Mouse (Mus musculus) Patski (cell line): Measurements from ENCODE around the gene Shroom3. TPM values are rescaled to one million over a fixed set of nuclear protein-coding genes. Genes with fewer than 3 reads are reported as not detected.
A peak's percentile ranks its signal among the peaks of the same experiment; 100 is the strongest.

ENCODE experiments used
- ATAC-seq: fragments of 100-300 bp; one replicate; pipeline ENCODE4 v1.8.0; 2021
- CTCF ChIA-PET: fragments of 350-600 bp; sonication (Branson Sonifier 250); formaldehyde crosslinking; loops from one replicate; lab custom pipeline; 2022; ENCODE audit warnings: inconsistent platforms; lab: Charles Lee
- POLR2A ChIA-PET: fragments of 350-600 bp; sonication (Branson Sonifier 250); formaldehyde crosslinking; loops from one replicate; lab custom pipeline; 2022; ENCODE audit warnings: antibody characterized with exemption, inconsistent platforms; lab: Charles Lee
- DNase-seq: peaks from one replicate; pipeline ENCODE4 v3.0.0-alpha.2; 2011; ENCODE audit warnings: low read depth, low spot score
- H3K27me3 ChIP-seq: fragments of 371-371 bp; one replicate; pipeline ENCODE4 v1.5.1; 2021
- CTCF ChIP-seq: fragments of 100-300 bp; IDR thresholded peaks from one replicate; pipeline ENCODE4 v1.5.1; 2021
- in situ Hi-C: fragments of 300-500 bp; cut with MboI; formaldehyde crosslinking; loops from 3 replicates; pipeline ENCODE4 v1.11.1; 2018; ENCODE audit warnings: low pct_unique_long_range_greater_than_20kb, mixed read lengths
- polyA plus RNA-seq: library from polyadenylated mRNA; unstranded; gene quantifications from one replicate; pipeline ENCODE4 v1.2.3, GENCODE M21; 2021

Gene Shroom3
- polyA plus RNA-seq, 1 experiment from 2014 or later = 206 TPM

- POLR2A ChIA-PET = interaction anchor here (0.6 to 1.2 kb wide), 2 partner anchors 273 to 405 kb away, joined by 4 to 5 read pairs; no protein-coding TSS in a partner anchor
- ATAC-seq = no peak
- in situ Hi-C loops = no loop called here
- DNase-seq = no peak
- H3K27me3 ChIP-seq = no peaks in the 10 kb centered on the region
- CTCF ChIA-PET = interaction anchor here (1.8 to 3.2 kb wide), 3 partner anchors 8 to 34 kb away, joined by 6 to 12 read pairs (median 8); no protein-coding TSS in a partner anchor
- peak; percentile 37 for TF ChIP-seq CTCF
Measured at GRCm38 (mm10) chr5:92693744-92694143, 10.5 kb downstream of the Shroom3 start.

DNA sequence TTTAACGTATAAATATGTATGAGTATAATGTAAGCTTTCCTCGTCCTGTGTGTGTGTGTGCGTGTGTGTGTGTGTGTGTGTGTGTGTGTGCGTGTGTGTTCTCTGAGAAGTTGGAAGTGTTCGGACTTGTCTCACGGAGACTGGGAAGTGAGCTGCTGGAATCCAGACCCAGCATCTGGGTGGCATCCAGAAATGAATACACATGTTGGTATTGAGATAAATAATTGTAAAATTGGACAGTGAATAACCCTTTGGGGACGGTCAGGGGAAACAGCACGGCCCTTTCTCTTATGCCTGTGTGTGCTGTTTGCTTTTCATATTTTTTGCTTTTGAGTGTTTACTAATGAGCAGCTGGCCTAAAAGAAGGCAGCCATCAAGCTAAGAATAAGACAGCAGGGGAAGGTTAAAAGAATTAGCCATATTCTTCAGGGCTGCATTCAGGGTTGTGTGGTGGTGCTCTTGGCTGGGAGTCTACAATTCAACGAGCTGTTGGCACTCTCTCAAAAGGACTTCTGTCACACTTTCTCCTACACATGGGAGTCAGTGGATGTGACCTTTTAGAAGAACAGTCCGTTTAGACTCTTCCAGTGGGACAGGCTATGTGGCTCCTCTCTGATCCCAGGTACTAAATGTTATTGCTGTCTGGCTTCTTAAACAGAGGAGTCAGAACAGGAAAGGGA is 11.2 kb downstream of the Shroom3 start:
- ATAC-seq = no peak
- in situ Hi-C loops = no loop called here
- ChIA-PET CTCF (interaction anchor here (2.0 to 3.4 kb wide), 3 partner anchors 9 to 36 kb away, joined by 6 to 24 read pairs (median 12); no protein-coding TSS in a partner anchor), POLR2A (interaction anchor here (1.2 kb wide), 1 partner anchor 404 kb away, joined by 4 read pairs; no protein-coding TSS in a partner anchor)
- H3K27me3 ChIP-seq = no peaks in the 10 kb centered on the region
- TF ChIP-seq CTCF = no peak
- DNase-seq = no peak

DNA sequence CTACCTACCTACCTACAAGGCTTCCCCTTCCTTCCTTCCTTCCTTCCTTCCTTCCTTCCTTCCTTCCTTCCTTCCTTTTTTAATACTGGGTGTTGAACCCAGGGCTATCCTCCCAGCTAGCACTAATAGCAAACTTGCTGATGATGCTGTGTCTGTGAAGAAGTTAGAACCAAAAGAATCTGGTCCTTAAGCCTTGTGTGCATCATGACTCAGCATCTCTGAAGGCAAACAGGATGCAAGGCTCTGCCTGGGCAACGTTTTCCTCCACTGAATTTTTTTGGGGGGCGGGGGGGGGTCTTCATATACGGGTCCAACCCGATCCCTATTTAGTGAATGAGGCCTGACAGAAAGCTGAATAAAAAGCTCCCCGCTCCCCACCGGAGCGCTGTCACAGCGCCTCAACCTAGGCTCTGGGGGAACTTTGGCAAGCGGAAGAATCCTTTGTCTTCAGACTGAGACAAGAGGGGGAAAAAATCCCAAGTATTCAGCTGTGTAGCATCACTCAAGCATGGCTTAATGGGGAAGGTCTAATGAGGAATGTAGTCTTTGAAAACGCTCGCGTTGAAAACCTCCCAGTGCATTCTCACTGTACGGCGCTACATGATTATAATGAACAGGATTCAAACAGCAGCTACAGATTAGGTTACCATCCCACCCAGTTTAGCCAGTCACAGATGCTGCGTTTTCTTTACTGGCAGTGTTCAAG is 15.0 kb downstream of the Shroom3 start:
- in situ Hi-C loops = no loop called here
- DNase-seq (peak; percentile 77), ATAC-seq (peak; percentile 87)
- TF ChIP-seq CTCF = peak; percentile 4
- no peaks in the 10 kb centered on the region for H3K27me3 ChIP-seq
- ChIA-PET POLR2A (interaction anchor here (0.7 to 2.9 kb wide), 6 partner anchors 9 to 227 kb away, joined by 3 to 13 read pairs (median 4); partner anchors contain the start of gene Shroom3), CTCF (interaction anchor here (0.5 to 3.1 kb wide), 6 partner anchors 10 to 272 kb away, joined by 3 to 17 read pairs (median 6); partner anchors contain the start of gene Shroom3)

DNA sequence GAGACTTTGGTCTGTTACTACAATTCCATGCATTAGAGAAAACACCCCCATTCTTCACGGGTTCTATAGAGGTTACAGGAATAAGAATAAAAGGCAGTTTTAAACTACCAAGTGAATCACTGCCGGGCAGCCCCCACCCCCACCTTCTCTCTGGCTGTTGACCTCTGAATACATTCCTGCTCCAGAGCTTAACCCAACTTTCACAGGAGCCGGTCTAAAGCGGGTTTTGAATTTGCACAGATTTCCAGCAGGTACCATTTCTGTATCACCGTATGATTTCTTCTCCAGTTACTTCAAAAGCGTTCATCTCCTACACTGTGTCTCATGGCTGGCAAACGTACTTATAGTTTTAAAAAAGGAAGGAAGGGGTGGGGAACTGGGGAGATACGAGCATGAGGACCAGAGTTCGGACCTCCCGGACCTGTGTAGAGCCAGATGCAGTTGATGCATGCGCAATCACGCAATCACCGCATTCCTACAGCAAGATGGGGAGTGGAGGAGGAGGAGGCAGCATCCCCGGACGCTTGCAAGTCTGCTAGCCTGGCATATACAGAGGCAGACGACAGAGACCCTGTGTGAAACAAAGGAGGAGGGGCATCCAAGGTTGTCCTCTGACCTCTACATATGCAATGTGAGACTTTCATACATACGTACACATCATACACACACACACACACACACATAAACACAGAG is 15.7 kb downstream of the Shroom3 start:
- ATAC-seq (peak; percentile 36), DNase-seq (no peak)
- in situ Hi-C loops = no loop called here
- CTCF ChIA-PET = interaction anchor here (0.5 to 3.1 kb wide), 5 partner anchors 9 to 207 kb away, joined by 3 to 17 read pairs (median 6); partner anchors contain the start of gene Shroom3
- no peak for TF ChIP-seq CTCF
- POLR2A ChIA-PET = interaction anchor here (0.8 to 2.9 kb wide), 6 partner anchors 9 to 30 kb away, joined by 3 to 13 read pairs (median 4); partner anchors contain the start of gene Shroom3
- H3K27me3 ChIP-seq = no peaks in the 10 kb centered on the region

DNA sequence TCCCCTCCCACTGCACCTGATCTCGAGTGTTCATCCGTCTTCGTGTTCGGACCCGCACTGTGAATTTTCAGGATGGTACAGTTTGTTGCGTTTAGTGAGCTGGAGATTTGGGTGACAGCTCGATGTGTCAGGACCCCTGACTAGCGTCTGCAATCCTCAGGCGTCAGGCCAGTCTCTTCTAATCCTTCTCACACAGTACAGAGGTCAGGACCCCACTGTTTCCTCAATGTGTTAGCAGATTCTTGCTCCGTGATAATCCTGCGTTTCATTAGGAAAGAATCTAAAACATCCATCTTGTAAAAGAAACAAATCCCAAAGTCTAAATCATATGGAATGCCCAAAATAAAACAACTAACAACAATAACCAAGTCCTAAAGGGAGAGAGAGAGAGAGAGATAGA is 18.5 kb downstream of the Shroom3 start:
- in situ Hi-C loops = no loop called here
- CTCF ChIA-PET = interaction anchor here (0.9 to 2.3 kb wide), 2 partner anchors 9 to 27 kb away, joined by 5 to 6 read pairs; no protein-coding TSS in a partner anchor
- no peak for TF ChIP-seq CTCF
- no peaks in the 10 kb centered on the region for H3K27me3 ChIP-seq
- POLR2A ChIA-PET = no interaction called here
- DNase-seq (no peak), ATAC-seq (no peak)

DNA sequence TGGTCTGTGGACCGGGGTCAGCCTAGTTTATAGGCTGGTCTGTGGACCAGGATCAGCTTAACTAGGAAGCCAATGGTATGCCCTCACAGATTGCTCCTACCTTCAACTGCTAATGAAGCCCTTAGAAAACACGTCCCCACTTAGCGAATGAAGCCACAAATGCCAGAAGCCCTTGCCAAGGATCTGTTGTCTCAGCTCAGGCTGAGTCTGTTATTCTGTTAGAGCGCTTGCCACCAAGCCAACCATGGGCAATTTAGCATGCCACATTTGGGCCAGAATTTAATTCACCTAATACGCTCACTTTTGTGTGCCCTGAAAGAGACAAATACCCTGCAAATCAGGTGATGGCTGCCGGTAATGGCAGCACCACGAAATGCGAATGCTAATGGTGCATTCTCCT is 20.4 kb downstream of the Shroom3 start:
- ChIA-PET CTCF (interaction anchor here (1.3 to 1.7 kb wide), 3 partner anchors 17 to 20 kb away, joined by 3 to 7 read pairs (median 4); partner anchors contain the start of gene Shroom3), POLR2A (no interaction called here)
- DNase-seq = no peak
- TF ChIP-seq CTCF = no peak
- ATAC-seq = no peak
- H3K27me3 ChIP-seq = no peaks in the 10 kb centered on the region
- in situ Hi-C loops = no loop called here

DNA sequence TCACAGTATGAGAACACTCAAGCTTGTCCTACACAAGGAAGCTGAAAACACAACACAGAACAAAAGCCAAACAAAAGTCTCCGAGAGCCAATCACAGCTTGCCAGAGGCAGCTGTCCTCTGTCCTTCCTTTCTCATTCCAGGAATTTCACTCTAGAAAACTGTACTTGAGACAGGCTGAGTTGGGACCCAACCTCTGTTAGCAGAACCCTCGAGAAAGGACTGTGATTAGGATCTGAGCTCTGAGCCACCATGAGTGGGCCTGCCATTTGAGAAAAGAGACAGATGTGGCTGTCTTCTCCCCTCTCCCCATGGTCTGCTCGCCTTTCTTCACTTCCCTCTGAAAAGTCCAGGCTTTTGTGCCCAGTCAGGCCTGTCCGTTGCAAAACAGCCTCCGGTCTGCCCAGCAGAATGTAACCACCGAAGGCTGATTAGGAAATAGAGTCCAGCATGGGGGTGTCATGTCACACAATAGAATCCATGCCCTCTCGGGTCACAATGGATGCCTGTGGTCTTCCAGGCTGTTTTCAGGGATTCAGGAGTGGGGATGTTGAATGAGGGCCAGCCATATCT is 24.8 kb downstream of the Shroom3 start:
- in situ Hi-C loops = no loop called here
- POLR2A ChIA-PET = interaction anchor here (0.8 to 1.3 kb wide), 3 partner anchors 9 to 24 kb away, joined by 3 to 4 read pairs (median 3); partner anchors contain the start of gene Shroom3
- CTCF ChIA-PET = interaction anchor here (0.9 to 1.6 kb wide), 5 partner anchors 10 to 38 kb away, joined by 3 to 6 read pairs (median 4); no protein-coding TSS in a partner anchor
- no peak for TF ChIP-seq CTCF
- DNase-seq (no peak), ATAC-seq (peak; percentile 85)
- no peaks in the 10 kb centered on the region for H3K27me3 ChIP-seq

- ATAC-seq (no peak), DNase-seq (no peak)
- no peaks in the 10 kb centered on the region for H3K27me3 ChIP-seq
- CTCF ChIA-PET = interaction anchor here (1.2 to 1.9 kb wide), 3 partner anchors 15 to 30 kb away, joined by 4 to 7 read pairs (median 4); no protein-coding TSS in a partner anchor
- in situ Hi-C loops = no loop called here
- TF ChIP-seq CTCF = no peak
- POLR2A ChIA-PET = no interaction called here
Measured at GRCm38 (mm10) chr5:92710779-92711178, 27.5 kb downstream of the Shroom3 start.

DNA sequence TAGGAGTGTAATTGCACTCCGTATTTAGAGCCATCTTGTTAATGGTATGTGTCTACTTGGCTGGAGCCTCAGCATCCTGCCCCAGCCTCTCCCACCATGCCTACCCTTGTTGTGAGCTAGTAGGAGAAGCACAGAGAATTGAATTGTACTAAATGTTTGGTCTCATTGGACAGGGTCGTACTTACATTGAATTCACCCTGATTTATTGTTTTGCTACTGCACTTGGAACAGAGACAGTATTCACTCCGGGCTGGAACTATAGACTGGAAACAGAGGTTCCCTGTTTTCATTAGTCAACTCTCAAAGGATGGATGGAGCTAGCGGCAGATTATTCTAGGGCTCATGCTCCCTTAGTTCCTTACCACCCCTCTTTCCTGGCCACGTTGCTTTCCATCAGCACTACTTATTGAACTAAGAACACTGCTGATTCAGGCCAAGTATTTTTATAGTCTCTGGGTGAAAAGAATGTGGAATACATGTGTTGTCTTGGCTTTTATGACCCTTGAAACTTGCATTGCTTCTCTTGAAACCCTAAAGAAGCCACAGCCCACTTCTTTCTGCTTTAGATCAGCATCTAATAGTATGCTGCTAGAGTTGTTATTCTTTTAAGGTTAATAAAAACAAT is 28.5 kb downstream of the Shroom3 start:
- H3K27me3 ChIP-seq = no peaks in the 10 kb centered on the region
- ATAC-seq (no peak), DNase-seq (no peak)
- TF ChIP-seq CTCF = no peak
- CTCF ChIA-PET = interaction anchor here (1.3 kb wide), 2 partner anchors 13 to 31 kb away, joined by 4 to 5 read pairs; no protein-coding TSS in a partner anchor
- in situ Hi-C loops = no loop called here
- POLR2A ChIA-PET = no interaction called here
